Mouse (Mus musculus) heart, postnatal 0 days (tissue): Measurements from ENCODE around the gene Parp14. TPM values are rescaled to one million over a fixed set of nuclear protein-coding genes. Genes with fewer than 3 reads are reported as not detected.
"Not testable (repeated sequence)": the region's sequence is repeated elsewhere in the genome, so short reads cannot be mapped to it uniquely, and the experiment has no call there.

ENCODE experiments used
- ATAC-seq: fragments of 200-750 bp; cut with Nextera tagmentation; 2 replicates; pipeline ENCODE4 v1.8.0; 2017; ENCODE audit warnings: low read depth, moderate number of reproducible peaks, moderate library complexity; ENCODE audit not compliant: insufficient read depth
- DNase-seq: peaks from one replicate; pipeline ENCODE4 v3.0.0-alpha.2; 2016; ENCODE audit warnings: low spot score
- H3K27ac ChIP-seq: fragments of 300-500 bp; sonication (generic); 2 replicates; pipeline ENCODE4 v1.5.1; 2014; ENCODE audit warnings: low read depth, mild to moderate bottlenecking
- H3K27me3 ChIP-seq: fragments of 300-500 bp; sonication (generic); 2 replicates; pipeline ENCODE4 v1.6.1; 2014; ENCODE audit warnings: low read length, mixed read lengths; ENCODE audit not compliant: control insufficient read depth, insufficient read depth
- H3K36me3 ChIP-seq: fragments of 300-500 bp; sonication (generic); replicated peaks from 2 replicates; pipeline ENCODE4 v1.6.1; 2014; ENCODE audit warnings: low read length, mixed read lengths; ENCODE audit not compliant: control insufficient read depth, insufficient read depth
- H3K4me1 ChIP-seq: fragments of 300-500 bp; sonication (generic); 2 replicates; pipeline ENCODE4 v1.6.1; 2014; ENCODE audit warnings: antibody characterized with exemption; ENCODE audit not compliant: control insufficient read depth, insufficient read depth
- H3K4me2 ChIP-seq: fragments of 300-500 bp; sonication (generic); 2 replicates; pipeline ENCODE4 v1.6.1; 2014; ENCODE audit warnings: low read depth, mild to moderate bottlenecking, low read length, moderate library complexity
- H3K4me3 ChIP-seq: fragments of 300-500 bp; sonication (generic); 2 replicates; pipeline ENCODE4 v1.5.1; 2014; ENCODE audit warnings: low read depth, low read length
- H3K9ac ChIP-seq: fragments of 300-500 bp; sonication (generic); replicated peaks from 2 replicates; pipeline ENCODE4 v1.6.1; 2014; ENCODE audit warnings: low read depth, low read length, mixed read lengths
- H3K9me3 ChIP-seq: fragments of 300-500 bp; sonication (generic); replicated peaks from 2 replicates; pipeline ENCODE4 v1.6.1; 2016; ENCODE audit warnings: low read length; ENCODE audit not compliant: control insufficient read depth
- CTCF ChIP-seq: IDR thresholded peaks from 2 replicates; pipeline ENCODE4 v1.5.1; 2016; ENCODE audit warnings: antibody characterized with exemption, control low read depth, low read depth
- EP300 ChIP-seq: IDR thresholded peaks from 2 replicates; pipeline ENCODE4 v1.6.1; 2016; ENCODE audit warnings: antibody characterized with exemption, low read depth
- WGBS: fragments of 180-500 bp; shearing (Covaris S2); extraction: QIAGEN DNeasy Blood & Tissue Kit; methylation state at CpG from one replicate; pipeline ENCODE4 v1.1.7; 2014; 5-methylcytosine and 5-hydroxymethylcytosine counted together
- polyA plus RNA-seq: library from polyadenylated mRNA; unstranded; fragments of >200 nt; fragmentation: Nextera tagmentation; extraction: Ambion mirVana; gene quantifications from 2 replicates; pipeline ENCODE4 v1.2.1, GENCODE M21; 2015
- total RNA-seq: library from RNA; depleted of rRNA; stranded (reverse); fragments of >200 nt; gene quantifications from 2 replicates; pipeline ENCODE4 v1.2.3, GENCODE M21; 2014; ENCODE audit warnings: low replicate concordance

The Parp14 gene
- total and polyA plus RNA-seq, 2 experiments from 2014 or later: 1.4 to 3.5 TPM

DNA sequence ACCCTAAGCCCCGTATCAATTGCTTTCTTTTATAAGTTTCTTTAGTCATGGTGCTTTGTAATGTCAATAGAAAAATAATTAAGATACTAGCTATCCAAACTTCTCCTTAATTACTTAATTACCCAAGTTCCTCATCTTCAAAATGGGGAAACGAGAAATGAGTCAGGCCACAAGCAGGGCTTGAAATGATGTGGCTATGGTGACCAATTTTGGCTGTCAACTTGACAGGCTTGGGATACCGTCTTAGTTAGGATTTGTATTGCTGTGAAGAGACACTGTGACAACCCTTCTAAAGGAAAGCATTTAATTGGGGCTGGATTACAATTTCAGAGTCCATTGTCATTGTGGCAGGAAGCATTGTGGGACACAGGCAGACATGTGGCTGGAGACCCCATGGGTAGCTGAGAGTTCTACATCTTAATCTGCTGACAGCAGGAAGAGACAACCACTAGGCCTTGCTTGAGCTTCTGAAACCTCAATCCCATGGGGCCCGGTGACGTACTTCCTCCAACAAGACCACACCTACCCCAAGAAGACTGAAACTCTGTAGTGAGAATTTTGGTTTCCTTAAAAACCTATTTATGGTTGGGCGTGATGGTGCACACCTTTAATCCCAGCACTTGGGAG, 31.8 kb upstream of the Parp14 start:
- ATAC-seq (no peak), DNase-seq (no peak)
- H3K4me2 ChIP-seq: no peak overlapping the region
- no peaks in the 10 kb centered on the region for H3K27me3 ChIP-seq
- H3K36me3 ChIP-seq: no peaks in the 10 kb centered on the region
- 86% methylated on average over 6 of the region's 6 CpGs for WGBS
- H3K4me3 ChIP-seq: no peak overlapping the region
- H3K27ac ChIP-seq: no peak overlapping the region
- no peak overlapping the region for H3K9ac ChIP-seq
- peaks cover 8% of the 10 kb centered on the region; the same call in 1 of the 2 replicates for H3K4me1 ChIP-seq
- TF ChIP-seq EP300: no peak
- no peak for TF ChIP-seq CTCF
- H3K9me3 ChIP-seq: no peaks in the 10 kb centered on the region

DNA sequence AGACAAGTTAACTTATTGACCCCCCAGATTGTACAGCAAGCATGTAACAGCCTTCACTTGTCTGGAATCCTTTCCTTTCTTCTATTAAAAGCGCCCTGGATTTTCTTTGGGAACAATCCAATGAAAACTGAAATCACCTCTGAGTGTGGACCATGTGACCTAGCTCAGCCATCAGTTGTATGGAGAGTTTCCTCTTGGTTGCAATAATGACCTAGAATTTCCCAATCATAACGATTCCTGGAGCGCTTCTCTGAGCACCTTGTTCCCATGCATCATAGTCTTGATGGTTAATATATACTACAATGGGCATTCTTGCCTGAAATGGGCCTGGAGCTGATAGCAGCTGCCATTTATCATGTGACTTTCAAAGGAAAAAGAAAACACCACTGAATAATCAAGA, 29.2 kb upstream of the Parp14 start:
- H3K4me2 ChIP-seq: no peak overlapping the region
- H3K36me3 ChIP-seq: no peaks in the 10 kb centered on the region
- H3K4me1 ChIP-seq: no peaks in the 10 kb centered on the region
- no peak overlapping the region for H3K9ac ChIP-seq
- no peaks in the 10 kb centered on the region for H3K27me3 ChIP-seq
- WGBS: 83% methylated on average over 3 of the region's 3 CpGs
- H3K27ac ChIP-seq: no peak overlapping the region
- no peaks in the 10 kb centered on the region for H3K9me3 ChIP-seq
- TF ChIP-seq EP300 (no peak), CTCF (no peak)
- no peak for ATAC-seq
- no peak for DNase-seq
- no peak overlapping the region for H3K4me3 ChIP-seq

DNA sequence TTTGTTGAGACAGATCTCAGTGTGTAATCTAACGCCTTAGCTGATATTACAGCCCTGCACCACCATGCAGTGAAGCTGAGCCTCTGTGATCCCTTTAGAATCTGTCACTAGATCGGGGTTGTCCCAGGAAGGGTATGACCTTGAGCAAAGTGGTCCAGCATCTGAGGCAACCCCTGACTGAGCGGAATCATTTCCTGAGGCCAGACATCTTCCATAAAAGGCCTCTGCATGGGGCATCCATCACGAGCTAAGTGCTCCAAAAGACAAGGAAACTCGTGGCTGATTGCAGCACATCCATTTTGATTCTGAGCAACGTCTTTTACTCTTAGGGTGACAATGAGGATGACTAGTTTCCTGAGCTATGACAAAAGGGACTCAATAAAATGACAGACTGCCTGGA, 23.7 kb upstream of the Parp14 start:
- no peak overlapping the region for H3K4me3 ChIP-seq
- H3K4me2 ChIP-seq: no peak overlapping the region
- H3K36me3 ChIP-seq: no peaks in the 10 kb centered on the region
- no peak overlapping the region for H3K9ac ChIP-seq
- no peaks in the 10 kb centered on the region for H3K4me1 ChIP-seq
- H3K27ac ChIP-seq: no peak overlapping the region
- 59% methylated on average over 6 of the region's 6 CpGs for WGBS
- H3K9me3 ChIP-seq: no peaks in the 10 kb centered on the region
- ATAC-seq: no peak
- no peak for DNase-seq
- TF ChIP-seq CTCF (no peak), EP300 (no peak)
- H3K27me3 ChIP-seq: no peaks in the 10 kb centered on the region

DNA sequence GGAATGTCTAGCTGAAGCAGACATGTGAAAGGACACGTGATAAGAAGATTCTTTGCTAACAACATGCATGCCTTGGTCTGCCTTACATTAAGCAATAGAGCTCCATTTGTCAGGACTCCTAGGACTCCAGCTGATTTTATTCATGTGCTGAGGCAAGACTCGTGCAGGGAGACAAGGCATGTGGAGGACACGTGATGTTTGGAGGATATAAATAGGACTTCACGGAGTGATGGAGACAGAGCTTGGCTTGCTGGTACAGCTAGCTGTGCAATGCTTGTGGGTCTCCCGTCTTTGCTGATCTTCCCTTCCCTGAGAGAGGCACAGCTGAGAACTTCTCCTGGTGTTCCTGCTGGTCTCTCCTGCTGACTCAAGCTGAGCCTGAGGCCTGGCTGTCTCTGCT, 20.3 kb upstream of the Parp14 start:
- DNase-seq, H3K4me1 ChIP-seq, H3K36me3 ChIP-seq, H3K27ac ChIP-seq, ATAC-seq, H3K4me2 ChIP-seq, H3K9me3 ChIP-seq, H3K27me3 ChIP-seq, H3K9ac ChIP-seq, H3K4me3 ChIP-seq: not testable (repeated sequence)
- WGBS: 34% methylated on average over 5 of the region's 5 CpGs

DNA sequence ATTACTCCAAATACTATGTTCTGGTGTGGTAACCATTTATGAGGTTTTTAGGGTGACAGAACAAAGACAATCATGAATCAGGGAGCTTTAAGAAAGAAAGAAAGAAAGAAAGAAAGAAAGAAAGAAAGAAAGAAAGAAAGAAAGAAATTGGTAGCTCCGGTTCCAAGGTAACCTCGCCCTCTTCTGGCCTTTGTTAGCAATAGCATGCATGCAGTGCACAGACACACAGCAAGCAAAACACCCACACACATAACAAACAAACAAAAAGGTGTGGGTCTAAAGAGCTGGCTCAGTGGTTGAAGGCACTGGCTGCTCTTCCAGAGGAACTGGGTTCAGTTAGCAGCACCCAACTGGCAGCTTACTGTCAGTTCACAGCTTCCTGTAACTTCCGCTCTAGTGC, 19.3 kb upstream of the Parp14 start:
- WGBS: 74% methylated on average over 3 of the region's 3 CpGs

DNA sequence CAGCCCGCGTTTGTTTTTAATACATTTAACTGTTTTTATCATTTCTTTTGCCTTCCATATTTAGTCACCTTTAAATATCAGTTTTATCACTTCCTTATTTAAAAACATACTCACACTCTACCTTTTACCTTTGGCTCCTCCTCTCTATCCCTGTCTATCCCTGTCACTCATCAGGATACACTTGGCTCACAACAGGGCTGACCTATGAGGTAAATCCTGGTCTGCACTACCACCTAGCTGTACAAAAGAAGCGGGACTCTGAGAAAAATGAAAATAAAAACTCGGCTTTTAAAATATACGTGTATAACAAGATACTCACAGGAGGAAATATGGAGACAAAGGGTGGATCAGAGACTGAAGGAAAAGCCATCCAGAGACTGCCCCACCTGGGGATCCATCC, 17.6 kb upstream of the Parp14 start:
- Histone ChIP-seq H3K36me3 (no peaks in the 10 kb centered on the region), H3K4me1 (no peaks in the 10 kb centered on the region), H3K4me2 (no peak overlapping the region), H3K27me3 (no peaks in the 10 kb centered on the region), H3K27ac (no peak overlapping the region), H3K9ac (no peak overlapping the region), H3K9me3 (no peaks in the 10 kb centered on the region), H3K4me3 (no peak overlapping the region)
- no peak for DNase-seq
- 81% methylated on average over 5 of the region's 5 CpGs for WGBS
- TF ChIP-seq CTCF: no peak
- TF ChIP-seq EP300: no peak
- no peak for ATAC-seq

More for the DNA sequence above, 19.3 kb upstream of the Parp14 start:
- ATAC-seq: no peak
- no peak for DNase-seq
- Histone ChIP-seq H3K27ac (no peak overlapping the region), H3K4me1 (no peaks in the 10 kb centered on the region), H3K36me3 (no peaks in the 10 kb centered on the region), H3K4me3 (no peak overlapping the region), H3K4me2 (no peak overlapping the region), H3K9me3 (no peaks in the 10 kb centered on the region), H3K27me3 (no peaks in the 10 kb centered on the region), H3K9ac (no peak overlapping the region)
- TF ChIP-seq CTCF (peak; percentile 32; the same call in 1 of the 2 replicates), EP300 (no peak)
